Mouse (Mus musculus) cerebellum, postnatal 14 days (tissue): ENCODE results near the gene Hcn2.
"Not testable (repeated sequence)": the region's sequence is repeated elsewhere in the genome, so short reads cannot be mapped to it uniquely, and the experiment has no call there.

ENCODE experiments used
- DNase-seq, 2 experiments: peaks; one replicate each; pipeline ENCODE4 v3.0.0; 2021; ENCODE audit warnings: mixed read lengths in 2 of 2

Gene Hcn2

DNA sequence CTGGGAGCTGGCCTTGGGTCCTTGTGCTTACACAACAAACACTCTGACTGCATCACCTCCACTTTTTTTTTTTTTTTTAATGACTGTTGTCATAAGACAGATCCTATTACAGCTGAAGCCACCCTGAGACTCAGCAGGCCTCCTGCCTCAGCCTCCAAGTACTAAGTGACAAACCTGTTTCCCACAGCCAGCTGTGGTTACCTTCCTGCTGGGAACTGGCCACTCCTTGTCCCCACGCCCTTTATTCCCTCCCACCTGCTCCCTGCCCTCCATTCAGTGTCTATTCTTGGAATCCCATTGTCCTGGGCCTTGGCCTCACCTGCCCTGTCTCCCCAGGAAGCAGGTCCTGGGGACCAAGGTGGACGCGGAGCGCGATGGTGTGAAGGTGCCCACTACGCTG lies 28.9 kb upstream of the Hcn2 start:
- no peak for DNase-seq

DNA sequence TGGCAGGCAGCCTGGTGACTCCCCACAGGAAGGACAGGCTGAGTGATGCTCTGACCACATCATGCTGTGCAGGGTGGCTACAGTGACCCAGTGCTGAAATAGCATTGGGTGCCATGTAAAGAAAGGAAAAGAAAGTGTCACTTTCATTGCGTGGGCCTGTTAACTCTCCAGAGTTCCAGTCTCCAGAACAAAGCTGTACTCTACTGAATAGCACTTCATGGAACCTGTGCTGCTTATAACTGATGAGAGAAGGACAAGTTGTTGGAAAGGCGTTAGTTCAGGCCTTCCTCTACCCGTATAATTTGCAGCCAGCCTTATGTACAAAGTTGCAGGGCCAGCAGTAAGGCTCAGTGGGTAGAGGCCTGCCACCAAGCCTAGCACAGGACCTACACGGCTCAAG lies 27.7 kb upstream of the Hcn2 start, which contains the start of gene Gzmm:
Gene Gzmm, plus strand, starts transcription at position 301 of the 400 bp plus-strand sequence.
- no peak for DNase-seq

DNA sequence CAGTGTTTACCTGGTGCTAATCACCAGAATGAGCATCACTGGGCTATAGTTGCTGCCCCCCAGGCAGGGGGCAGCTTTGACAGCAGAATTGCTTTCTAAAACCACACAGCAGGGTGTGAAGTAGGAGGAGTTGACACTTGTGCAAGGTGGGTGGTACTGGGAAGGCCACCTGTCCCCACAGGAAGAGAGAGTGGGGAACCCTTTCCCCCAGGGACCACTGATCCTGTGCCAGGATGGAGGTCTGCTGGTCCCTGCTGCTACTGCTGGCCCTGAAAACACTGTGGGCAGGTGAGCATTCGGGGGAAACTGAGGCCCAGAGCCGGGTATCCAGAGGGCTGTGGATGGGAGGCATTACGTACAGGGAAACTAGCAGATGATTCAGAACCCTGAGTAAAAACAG lies 27.3 kb upstream of the Hcn2 start:
- peak in 1 of 2 experiments; percentile 34 for DNase-seq

DNA sequence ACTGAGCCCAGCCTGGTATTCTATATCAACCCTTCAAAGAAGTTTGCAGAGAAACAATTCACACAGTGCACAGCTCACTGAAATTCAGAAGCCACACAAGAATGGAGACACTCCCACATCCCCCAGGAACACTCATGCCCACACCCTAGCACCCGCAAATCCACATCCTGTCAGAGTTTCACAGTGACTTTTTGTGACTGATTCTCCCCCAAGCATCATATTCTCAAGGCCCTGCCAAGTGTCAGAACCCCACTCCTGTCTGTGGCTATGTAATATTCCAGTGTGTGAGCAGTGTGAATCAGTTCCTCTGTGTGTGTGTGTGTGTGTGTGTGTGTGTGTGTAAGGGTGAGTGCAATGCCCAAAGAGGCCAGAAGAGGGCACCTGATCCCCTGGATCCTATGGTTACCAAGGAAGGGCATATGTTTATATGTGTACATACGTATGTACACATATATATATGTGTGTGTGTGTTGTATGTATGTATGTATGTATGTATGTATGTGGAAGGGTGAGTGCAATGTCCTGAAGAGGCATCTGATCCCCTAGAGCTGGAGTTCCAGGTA lies 24.4 kb upstream of the Hcn2 start:
- DNase-seq, result peak in 1 of 2 experiments; percentile 65

DNA sequence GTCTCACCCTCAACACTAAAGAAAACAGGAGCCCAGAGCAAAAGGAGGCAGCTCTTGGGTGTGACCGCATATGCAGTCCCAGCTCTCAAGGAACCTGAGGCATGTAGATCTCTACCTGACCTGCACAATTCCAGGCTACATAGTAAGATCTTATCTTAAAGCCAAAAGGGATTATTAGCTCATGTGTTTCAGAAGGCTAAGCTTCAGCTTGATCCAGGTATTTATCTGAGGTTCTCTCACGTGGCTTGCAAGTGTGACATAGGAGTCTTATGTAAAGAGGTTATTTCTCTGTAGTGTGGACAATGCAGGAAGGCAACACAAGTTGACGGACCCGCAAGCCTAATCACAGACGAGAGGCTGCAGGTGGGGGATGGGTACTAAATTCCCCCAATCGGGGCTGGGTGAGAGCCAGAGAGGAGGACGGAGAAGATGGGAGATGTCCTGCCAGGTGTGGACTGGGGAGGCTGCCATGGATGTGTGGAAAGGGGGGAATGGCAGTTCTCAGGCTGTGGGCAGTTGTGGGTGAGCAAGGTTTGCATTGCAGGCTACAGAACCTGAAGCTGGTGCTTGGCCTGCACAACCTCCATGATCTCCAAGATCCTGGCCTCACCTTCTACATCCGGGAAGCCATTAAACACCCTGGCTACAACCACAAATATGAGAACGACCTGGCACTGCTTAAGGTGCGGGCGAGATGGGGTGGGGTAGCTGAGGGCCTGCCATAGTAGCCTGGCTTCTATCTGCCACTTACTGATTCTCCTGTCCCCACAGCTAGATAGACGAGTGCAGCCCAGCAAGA lies 22.7 kb upstream of the Hcn2 start:
- peak; percentile 41 to 67 for DNase-seq

DNA sequence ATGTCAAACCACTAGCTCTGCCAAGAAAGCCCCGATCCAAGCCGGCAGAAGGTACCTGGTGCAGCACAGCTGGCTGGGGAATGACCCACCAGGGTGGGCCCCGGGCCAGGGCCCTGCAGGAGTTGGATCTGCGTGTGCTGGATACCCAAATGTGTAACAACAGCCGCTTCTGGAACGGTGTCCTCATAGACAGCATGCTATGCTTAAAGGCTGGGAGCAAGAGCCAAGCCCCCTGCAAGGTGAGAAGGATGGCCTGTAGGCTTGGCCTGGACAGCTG lies 22.1 kb upstream of the Hcn2 start:
- DNase-seq, result peak; percentile 70 to 71

DNA sequence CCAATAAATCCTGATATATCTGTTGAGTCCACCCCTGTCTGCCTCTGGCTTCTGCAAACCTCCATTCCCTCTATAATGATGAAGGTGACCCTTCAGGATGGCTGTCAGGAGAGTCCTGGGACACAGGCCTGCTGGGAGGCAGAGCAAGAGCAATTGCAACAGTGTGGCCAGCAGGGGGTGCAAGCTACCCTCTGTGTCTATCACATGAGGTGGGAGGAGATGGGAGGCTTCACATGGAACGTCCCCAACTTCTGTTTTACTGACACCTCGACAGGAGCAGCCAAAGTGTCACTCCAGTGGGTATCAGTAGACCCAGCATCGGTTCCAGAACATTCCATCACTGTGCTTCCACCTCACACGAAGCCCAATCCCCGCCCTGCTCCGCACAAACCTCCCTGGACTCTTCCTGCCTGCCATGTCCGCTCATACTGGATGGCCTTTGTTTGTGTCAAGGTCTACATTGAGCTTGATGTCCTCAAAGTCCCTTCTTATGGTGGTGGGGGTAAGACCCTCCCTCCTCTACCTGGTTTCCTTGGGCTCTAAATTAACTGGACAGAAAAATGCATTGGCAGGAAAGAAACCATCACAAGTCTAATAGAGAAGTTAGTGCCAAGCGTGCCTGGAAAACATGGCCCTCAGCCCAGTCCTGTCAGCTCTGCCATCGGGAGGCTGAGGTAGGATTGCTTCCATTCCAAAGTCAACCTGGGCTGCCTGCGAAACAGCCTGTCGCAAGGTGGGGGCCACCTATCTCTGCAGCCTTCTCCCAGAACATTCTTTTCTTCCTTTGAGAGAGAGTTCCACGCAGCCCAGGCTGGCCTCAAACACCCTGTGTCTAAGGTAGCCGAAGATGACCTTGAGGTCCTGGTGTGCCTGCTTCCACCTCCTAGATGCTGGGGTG lies 21.0 kb upstream of the Hcn2 start:
- peak; percentile 88 to 93 for DNase-seq

DNA sequence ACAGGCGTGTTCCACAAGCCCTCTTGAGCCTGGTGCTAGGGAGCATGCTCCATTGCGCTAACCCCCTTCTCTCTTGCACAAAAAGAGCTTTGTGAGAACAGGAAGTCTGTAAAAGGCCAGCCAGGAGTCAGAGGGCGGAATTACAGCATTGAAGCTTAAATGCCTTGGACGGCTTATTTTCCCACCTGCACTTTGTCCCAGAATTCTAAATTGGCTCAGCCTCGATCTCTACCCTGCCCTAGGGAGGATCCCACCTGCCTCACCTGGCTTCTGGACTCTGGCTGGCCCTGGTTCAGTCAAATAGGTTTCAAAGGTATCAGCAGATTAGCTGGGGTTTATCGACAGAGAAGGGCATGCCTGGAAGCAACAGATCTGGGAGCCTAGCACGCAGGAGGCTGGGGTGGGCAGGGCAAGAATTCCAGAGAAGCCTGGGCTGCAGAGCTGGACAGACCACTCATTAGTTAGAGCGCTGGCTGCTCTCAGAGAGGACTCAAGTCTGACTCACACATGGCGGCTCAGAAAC lies 20.2 kb upstream of the Hcn2 start:
- DNase-seq, result peak in 1 of 2 experiments; percentile 46

DNA sequence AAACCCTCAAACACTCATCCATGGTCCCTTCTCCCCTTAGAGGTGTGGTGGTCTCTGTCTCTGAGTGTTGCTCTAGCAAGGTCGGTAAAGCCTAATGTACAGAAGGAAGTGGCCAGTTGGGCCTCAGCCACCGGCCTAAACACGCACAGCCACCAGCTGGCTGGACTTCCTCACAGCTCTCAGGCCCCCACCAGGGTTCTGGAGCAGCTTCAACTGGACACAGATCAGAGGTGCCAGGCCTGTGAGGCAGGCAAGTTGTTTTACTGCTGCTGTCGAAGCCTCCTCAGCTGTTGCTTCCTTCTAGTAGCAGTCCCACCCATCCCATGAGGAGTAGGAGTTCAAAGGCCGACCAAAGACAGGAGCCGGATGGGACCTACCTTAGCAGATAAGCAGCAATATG lies 18.5 kb upstream of the Hcn2 start:
- DNase-seq, result peak; percentile 94

DNA sequence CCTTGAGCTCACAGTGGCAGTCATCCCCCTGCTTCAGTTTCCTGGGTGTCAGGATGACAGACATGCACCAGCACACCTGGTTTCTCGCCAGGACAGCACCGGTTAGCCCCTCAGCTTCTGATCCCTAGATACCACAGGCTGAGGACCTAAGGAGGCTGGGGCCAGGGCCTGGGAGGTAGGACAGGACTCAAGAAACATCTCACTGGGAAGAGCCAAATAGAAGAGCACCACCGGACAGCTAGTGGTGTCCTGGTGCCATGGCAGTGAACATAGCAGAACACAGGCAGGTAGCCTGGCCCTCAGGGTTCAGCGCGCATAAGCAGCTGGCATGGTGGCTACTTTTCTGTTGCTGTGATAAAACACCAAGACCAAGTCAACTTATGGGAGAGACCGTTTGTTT lies 18.0 kb upstream of the Hcn2 start:
- no peak for DNase-seq

DNA sequence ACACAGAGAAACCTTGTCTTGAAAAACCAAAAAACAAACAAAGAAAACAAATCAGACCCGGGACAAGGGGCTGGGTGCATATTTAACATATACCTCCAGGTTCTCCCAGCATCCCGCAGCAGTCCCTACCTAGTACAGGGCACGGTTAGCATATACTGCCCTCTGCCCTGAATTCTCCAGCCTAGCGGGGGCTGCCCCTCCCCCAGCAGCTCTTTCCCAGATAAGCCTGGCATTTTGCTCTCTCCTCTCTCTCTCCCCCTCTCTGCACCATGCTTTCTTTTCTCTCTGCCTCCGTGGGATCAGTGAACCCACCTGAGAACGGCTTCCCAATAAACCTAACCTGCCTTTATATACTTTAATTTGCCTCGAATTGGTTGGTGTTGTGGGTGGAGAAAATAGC lies 15.8 kb upstream of the Hcn2 start:
- no peak for DNase-seq

DNA sequence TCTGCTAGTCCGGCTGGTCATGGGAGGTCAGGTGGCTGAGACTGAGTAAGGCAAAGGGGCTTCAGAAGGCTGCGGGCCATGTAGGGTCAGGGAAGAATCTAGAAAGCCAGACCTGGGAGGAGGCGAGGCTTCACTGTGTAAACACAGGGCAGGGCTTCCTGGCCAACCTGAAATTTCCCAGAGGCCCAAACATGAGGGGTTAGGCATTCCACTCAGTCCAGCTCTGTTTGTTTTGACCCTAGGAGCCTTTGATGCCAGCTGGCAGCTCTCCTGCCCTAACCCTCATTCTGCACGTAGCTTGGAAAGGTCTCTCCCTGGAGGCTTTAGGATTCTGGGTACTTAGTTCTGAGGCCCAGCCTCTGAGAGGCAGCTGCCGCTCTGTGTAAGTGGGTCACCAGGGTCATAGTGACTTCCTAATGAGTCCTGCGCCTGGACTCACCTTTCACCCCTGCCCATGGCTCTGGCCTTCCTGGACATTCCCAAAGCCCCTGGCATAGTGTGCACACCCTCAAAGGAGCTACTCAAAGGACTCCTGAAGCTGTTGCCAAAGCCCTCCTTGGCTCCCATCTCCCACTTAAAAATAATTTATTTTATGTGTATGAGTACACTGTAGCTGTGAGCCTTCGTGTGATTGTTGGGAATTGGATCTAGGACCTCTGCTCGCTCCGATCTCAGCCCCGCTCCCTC lies 14.8 kb upstream of the Hcn2 start:
- no peak for DNase-seq

DNA sequence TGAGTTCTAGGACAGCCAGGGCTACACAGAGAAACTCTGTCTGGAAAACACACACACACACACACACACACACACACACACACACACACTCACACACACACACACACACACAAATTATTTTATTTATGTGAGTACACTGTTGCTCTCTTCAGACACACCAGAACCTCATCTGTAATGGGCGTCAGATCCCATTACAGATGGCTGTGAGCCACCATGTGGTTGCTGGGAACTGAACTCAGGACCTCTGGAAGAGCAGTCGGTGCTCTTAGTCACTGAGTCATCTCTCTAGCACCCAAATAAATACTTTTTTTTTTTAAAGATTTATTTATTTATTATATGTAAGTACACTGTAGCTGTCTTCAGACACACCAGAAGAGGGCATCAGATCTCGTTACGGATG lies 13.5 kb upstream of the Hcn2 start:
- DNase-seq, result not testable (repeated sequence)

DNA sequence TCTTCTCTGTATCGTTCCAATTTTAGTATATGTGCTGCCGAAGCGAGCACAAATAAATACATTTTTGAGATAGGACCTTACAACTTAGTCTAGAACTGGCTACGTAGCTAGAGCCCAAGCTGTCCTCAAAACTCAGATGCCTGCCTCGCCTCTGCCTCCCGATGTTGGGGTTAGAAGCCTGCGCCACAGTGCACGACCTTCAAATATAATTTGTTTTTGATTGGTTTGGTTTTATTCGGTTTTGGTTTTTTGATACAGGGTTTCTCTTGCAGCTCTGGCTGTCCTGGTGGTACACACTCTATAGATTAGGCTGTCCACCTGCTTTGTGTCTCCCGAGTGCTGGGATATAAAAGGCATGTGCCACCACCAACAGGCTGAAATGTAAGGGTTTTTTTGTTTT lies 12.9 kb upstream of the Hcn2 start:
- no peak for DNase-seq

DNA sequence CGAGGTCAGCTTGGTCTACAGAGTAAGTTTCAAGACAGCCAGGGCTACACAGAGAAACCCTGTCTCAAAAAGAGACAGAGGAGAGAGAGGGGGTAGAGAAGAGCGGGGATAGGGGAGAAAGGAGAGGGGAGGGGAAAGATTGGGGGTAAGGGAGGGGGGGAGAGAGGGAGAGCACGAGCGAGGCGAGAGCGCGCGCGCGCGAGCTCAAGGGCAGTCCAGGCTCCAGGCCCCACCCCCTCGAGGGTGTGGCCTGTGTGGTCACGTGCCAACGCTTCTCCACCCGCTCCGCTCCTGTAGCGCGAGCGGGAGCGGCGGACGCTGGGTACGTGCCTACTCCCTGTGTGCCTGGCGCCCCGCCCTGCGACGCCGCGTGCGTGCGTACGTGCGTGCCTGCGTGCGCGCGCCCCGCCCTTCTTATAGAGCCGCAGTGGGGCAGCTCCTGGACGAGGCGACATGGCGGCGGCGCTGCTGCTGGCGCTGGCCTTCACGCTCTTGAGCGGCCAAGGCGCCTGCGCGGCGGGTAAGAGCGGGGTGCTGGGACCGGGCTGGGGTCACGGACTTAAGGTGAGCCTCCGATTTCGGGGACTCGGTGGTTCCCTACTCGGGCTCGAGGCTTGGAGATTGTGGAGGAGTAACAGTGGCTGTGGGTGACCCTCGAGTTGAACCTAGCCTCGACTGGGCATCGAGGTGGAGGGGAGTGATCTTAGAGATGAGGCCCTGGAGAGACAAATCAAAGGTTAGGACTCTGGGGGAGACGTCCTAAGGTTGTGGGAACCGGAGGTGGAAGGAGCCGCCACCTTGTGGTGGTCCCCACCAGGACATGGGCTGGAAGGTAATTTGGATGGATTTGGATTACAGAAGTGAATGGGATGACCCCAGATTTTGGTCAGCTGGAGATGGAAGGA lies 12.1 kb upstream of the Hcn2 start, which contains the start of gene Bsg:
Gene Bsg, plus strand, starts transcription at position 427 of the 905 bp plus-strand sequence.
- peak; percentile 100 for DNase-seq

DNA sequence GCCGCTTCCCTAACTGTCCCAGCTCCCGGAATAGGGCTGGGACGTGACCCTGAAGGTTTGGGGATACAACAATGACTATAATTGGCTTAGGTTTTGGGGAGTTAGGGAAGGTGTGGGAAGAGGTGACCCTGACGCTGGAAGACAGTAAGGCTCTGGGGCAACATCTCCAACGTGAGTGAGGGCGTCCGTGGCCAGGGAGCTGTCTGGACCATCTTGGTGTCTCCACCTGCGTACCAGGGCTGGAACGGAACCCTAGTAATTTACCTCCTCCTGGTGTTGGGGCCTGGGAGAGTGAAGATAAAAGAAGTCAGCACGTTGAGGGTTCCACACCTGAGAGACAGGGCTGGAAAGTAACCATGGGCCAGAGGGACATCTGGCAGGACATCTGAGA lies 11.5 kb upstream of the Hcn2 start:
- DNase-seq, result no peak

DNA sequence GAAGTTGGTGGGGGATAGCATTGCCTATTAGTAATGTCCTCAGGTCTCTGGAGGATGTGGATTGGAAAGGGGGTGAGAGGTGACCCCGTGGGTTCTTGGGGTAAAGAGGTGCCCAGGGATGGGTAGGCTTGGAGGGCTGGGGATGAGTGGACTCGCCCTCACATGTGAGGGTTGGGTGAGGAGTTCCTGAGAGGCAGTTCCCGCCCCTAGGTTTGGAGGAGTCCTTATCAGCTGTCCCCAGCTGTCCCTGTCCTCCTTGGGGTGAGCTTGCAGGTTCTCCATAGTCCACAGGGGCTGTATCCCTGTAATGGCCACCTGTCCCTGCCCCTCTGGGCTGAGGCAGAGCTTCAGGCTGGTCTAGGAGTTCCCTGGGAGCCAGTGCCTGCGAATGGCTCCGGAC lies 10.5 kb upstream of the Hcn2 start:
- no peak for DNase-seq

DNA sequence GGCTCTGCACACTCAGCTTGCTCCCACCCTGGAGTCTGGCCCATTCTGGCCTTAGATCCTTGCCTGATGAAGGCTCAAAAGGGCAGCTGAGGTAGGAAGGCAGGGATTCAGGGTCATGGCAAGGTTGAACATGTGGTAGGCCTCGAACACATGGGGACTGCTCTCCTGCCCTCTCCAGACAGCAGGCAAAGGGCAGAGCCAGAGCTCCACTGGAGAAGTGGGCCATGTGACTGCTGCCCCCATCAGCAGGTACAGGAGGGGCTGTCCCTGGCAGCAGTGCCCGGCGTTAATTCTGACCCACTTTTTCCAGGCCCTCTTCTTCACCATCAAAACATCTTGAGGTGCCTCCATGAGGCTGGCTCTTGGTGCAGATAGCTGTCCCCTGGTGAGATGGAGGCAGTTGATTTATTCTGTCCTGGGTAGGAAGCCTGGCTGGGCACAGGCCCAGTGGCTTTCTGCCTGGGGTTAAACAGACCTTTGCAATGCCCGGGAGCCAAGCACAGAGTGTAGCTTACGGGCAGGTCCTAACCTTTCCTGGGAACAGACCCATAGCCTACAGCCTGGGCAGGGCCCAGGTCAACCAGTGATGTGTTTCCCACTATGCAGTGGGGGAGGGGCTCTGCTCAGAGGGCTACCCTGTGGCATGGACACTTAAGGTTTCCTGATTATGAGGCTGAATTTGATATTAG lies 9.9 kb upstream of the Hcn2 start:
- DNase-seq, result peak in 1 of 2 experiments; percentile 65

DNA sequence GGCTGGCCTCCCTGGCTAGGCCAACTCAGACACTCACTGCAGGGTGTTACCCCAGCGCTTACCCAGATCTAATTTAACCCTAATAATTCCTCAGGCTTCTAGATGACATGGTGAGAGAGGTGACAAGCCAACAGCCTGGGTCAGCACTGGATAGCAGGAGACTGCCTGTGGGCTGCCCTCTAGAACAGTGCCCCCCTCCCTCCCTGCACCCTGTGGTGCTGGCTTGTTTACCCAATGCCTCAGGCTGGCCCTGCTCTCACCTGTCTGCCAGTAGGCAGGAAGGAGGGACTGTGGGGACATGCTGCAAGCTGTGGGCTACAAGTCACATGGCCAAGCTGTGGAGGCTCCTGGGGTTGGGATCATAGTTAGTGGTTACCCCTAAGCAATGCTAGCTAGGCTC lies 9.3 kb upstream of the Hcn2 start:
- DNase-seq, result peak; percentile 64 to 68

DNA sequence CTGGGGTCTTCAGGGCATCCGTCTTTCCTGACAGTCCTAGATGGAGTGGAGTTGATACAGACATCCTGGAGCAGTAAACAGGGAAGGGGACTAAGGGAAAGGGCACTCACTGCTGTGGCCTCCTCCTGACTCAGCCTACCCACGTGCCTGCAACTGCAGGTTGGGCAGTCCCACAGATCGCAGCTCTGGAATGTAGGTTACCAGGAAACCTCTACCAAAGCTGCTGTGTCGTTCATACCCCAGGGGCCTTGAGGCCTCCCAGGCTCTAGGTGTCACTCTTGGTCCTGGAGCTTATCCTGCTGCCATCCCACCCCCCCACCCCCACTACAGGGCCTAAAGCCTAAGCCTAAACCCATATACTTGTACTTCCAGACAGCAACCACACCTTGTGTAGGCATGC lies 8.7 kb upstream of the Hcn2 start:
- DNase-seq, result no peak

DNA sequence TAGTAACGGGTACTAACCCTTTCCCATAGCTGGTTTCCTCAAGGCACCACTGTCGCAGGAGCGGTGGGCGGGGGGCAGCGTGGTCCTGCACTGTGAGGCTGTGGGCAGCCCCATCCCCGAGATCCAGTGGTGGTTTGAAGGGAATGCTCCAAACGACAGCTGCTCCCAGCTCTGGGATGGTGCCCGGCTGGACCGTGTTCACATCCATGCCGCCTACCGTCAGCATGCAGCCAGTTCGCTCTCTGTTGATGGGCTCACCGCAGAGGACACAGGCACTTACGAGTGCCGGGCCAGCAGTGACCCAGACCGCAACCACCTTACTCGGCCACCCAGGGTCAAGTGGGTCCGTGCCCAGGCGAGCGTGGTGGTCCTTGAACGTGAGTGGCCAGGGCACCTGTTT lies 7.8 kb upstream of the Hcn2 start:
- no peak for DNase-seq
